Mouse (Mus musculus) 3T3-L1 (cell line): ENCODE measurements at regions not wholly inside any gene's neighbourhood (a gene's known extent, or its start where the extent isn't known, plus 50 kb on each side); places are given as distances from the start of the nearest gene placed in this dataset.

Source experiments
- DNase-seq: peaks from one replicate; pipeline ENCODE4 v3.0.0-alpha.2; 2015; ENCODE audit warnings: low read depth, low spot score

GRCm38 (mm10) chr3:38579781-38580180, 95.1 kb upstream of the Ankrd50 start:
- DNase-seq: no peak

DNA sequence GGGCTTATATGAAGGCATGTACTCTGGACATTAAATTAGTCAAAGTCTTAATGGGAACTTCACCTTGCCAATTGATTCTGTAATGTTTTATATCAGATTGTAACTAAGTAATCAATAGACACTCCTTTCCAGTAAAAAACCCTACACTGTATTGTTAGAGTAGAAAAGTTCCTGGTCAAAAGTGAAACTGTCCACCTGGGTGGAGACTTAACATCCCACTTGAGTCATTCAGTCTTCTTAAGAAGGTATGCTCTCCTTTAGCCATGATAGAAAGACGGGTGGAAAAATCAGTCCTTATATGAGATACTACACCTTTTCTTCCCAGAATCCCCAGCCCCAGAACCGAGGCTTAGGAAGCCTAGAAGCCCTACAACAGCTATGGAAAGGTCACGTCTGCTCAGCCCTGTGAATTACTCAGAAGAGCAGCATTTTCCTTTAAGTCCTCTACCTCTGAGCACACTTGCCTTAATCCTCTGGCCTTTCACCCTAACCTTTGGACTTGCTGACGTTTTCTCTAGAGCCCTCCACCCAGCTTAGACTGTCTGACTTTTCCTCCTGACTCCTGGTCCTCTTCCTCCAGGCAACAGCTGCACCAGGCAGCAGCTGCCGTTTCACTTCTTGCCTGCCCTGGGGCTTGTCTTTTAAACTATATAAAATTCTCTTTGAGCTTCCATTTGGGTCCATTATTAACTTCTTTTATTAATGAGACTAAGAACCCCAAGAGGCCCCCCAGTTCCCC, 93.4 kb upstream of the Ankrd50 start:
- no peak for DNase-seq

- DNase-seq: no peak
Observed at GRCm38 (mm10) chr3:38573594-38573993, 89.0 kb upstream of the Ankrd50 start.

- peak; percentile 20 for DNase-seq
Observed at GRCm38 (mm10) chr3:38572159-38572558, 87.5 kb upstream of the Ankrd50 start.

DNA sequence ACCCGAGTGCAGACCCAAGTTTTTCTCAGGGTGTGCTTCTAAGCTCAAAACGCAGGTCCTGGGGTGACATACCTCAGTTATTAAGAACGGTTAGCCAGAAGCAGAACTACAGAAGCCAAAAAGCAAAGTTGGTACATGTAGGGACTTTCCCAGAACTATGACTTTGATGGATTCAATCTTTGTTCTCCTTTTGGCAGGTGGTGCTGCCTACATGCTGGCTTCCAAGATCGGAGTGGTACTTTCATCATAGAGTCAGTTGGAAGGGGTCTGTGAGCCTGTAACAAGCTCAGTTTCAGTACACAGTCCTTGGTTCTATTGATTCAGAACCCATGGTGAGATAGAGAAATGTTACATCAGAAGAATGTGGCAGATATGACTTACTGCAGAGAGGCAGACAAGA, 86.6 kb upstream of the Ankrd50 start:
- no peak for DNase-seq

GRCm38 (mm10) chr3:38569001-38569400, 84.4 kb upstream of the Ankrd50 start:
- no peak for DNase-seq

GRCm38 (mm10) chr3:38568596-38568975, 83.9 kb upstream of the Ankrd50 start:
- DNase-seq: no peak

- no peak for DNase-seq
Observed at GRCm38 (mm10) chr3:38567946-38568595, 83.4 kb upstream of the Ankrd50 start.

GRCm38 (mm10) chr3:38566576-38566975, 81.9 kb upstream of the Ankrd50 start:
- peak; percentile 63 for DNase-seq

DNA sequence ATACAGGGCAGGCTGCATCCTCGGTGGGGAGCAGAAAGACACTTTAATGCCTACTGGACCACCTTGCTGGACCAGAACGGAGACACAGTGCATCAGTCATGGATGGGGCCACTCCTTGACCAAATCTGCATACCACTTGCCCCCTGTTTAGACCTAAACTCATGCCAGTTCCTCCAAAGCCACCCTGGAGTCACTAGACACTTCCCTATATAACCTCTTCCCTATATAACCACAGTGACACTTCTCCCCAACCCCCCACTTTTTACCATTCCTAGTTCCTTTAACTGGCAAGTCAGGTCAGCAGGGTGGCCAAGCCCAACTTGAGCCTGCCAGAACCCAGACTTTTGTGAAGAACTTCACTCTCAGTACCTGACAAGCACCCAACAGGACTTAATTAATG, 80.2 kb upstream of the Ankrd50 start:
- no peak for DNase-seq

DNA sequence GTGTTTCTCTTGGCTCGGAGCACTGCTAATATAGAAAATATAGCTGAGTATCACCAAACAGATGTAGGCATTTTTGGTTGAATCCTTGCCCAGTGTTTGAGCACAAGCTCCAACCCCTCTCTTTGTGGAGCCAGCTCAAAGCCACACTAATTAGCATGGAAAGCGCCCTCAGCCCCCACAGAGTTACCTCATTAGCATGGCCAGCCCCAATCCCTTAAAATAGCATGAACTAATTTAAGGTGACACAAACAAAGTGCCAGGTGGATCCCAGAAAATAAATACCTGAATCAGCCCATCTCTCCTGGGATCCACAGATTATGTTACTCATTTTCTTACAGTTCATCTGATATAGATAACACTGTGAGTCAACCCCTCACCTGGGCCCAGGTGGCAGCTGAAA, 79.7 kb upstream of the Ankrd50 start:
- no peak for DNase-seq

- no peak for DNase-seq
Observed at GRCm38 (mm10) chr3:38561186-38561585, 76.5 kb upstream of the Ankrd50 start.

DNA sequence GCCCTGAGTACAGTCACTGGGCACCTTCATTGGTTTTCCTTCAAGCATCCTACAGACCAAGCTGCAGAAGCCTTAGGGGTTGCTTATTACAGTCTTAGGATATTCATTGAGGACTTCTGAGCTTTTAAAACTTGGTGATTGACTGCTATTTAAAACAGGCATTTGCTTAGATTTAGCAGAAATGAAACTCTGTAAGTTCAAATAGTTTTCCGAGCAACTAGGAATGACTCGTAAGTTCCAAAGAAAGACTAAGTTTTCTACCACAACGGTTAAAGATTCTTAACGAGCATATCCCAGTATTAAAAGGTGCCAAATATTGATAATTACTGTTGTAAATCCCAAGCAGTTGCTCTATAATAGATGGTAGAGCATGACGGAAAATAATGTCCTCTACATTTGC, 71.3 kb upstream of the Ankrd50 start:
- no peak for DNase-seq

DNA sequence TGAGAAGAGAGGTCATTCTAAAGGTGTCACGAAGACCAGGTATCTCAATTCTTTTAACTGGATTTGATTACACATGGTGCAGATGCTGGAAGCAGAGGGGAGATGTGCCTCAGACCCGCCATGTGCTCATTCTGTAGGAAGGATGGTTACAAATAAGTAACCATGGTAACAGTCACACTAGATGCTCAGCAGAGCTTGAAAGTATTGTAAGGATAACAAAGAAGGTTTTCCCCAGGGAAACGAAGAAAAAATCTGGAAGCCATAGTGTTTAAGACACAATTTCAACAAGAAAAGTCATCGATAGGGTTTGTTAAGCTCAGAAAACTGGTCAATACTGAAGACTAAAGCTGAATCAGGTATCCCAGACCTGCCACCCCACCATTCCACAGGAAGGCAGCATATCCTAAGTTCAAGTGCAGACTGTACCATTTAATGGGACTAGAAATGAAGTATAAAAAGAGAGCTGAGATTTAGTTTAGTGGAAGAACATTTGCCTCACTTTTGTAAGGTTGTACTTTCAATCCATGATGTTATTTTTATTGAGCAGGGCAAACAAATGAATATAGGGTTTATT, 68.9 kb upstream of the Ankrd50 start:
- no peak for DNase-seq

DNA sequence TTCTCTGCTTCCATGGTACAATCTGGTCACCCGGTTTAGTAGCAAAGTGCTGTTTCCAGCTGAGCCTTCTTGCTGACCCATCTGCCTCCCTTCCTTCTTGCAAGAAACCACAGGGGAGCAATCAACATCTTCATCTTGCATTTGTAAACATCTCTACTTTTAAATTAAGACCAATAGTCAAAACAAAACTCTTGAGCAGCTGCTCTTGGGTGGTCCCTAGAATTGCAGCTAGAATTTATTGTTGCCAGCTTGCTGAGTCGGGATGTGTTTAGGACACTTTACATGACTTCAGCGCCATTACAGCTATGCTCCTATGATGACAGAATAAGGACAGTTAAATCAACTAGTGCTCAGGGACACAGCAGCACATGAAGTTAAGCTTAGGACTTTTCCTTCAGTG, 62.4 kb upstream of the Ankrd50 start:
- DNase-seq: no peak

GRCm38 (mm10) chr3:38545501-38545896, 60.9 kb upstream of the Ankrd50 start:
- no peak for DNase-seq

DNA sequence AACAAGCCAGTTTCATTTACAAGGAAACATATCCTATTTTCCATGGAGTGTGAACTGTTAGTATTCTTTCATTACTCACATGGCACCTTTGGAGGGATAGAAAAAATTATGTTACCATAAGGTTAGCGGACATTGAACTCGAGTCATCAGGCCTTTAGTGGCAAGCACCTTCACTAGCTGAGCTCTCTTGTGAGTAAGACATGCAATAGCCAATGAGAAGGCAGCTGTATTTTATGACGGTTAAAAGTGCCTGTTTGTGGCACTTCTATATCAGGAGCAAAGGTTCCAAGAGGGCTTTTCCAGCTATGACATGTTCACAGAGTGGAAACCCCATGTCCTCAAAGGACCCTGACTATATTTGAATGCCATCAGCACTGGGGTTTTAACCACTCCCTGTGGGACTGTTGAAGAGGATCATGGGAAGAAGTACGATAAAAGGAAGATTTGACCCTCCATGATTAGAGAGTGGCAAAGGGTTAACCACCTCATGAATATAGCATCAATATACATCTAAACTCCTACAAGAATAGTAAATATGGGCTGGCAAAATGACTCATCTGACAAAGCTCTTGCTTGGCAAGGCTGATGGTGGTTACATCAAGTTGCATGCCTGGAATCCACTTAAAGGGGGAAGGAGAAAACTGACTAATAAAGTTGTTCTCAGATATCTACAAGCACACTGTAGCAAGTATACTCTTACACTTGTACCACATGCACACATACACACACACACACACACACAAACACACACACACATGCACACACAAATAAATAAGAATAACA, 60.3 kb upstream of the Ankrd50 start:
- peak; percentile 86 for DNase-seq

DNA sequence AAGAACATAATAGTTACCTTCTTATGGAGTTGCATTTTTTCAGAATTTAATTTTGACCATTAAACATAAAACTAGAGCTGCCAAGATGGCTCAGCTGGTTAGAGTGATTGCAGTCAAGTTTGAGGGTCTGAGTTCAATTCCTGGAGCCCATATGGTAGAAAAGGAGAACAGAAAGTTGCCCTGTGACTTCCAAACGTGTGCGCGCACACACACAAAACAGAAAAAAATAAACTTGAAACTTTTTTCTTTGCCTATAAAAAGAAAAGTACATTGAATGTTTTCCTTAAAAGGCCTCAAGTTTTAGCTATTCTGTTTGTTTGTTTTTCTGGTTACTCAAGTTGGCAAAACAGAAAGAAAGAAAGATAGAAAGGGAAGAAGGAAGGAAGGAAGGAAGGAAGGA, 59.2 kb upstream of the Ankrd50 start:
- DNase-seq: no peak

- DNase-seq: no peak
Observed at GRCm38 (mm10) chr3:38541296-38541695, 56.7 kb upstream of the Ankrd50 start.

- DNase-seq: no peak
Observed at GRCm38 (mm10) chr3:38538309-38538708, 53.7 kb upstream of the Ankrd50 start.

DNA sequence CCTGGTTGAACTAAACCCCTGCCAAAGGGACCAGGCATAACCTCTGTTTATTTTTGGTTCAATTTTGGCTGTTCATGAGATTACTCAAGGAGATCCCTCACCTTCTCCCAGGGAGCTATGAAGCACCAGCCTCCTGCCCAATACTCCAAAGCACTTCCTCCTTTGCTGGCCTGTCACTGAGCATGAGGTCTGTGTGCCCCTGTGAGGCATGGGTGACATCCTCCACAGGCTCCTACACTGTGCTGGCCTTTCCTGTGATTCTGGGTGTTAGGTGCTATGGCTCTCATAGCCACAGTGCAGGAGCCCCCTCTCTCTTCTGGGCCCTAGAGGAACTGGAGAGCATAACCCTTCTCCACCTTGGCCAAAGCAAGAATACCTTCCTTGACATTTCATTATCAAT, 53.1 kb upstream of the Ankrd50 start:
- no peak for DNase-seq
